Mouse (Mus musculus) CH12.LX (cell line): Measurements from ENCODE around the gene Inpp5d. TPM values are rescaled to one million over a fixed set of nuclear protein-coding genes. Genes with fewer than 3 reads are reported as not detected.

ENCODE experiments used
- DNase-seq: peaks from one replicate; pipeline ENCODE4 v3.0.0-alpha.2; 2013; ENCODE audit errors: extremely low read depth
- H3K27ac ChIP-seq: 2 replicates; pipeline ENCODE4 v1.5.1; 2012; ENCODE audit warnings: low read depth, mild to moderate bottlenecking, control low read depth, moderate library complexity; ENCODE audit not compliant: insufficient read depth
- H3K27me3 ChIP-seq: replicated peaks from 2 replicates; pipeline ENCODE3; 2012; ENCODE audit warnings: inconsistent platforms
- H3K36me3 ChIP-seq, 2 experiments: replicated peaks in 1 of 2; 2 replicates each; pipeline versions ENCODE3 to v1.6.1; 2012; ENCODE audit warnings: inconsistent platforms in 1 of 2, low read length in 1 of 2, mild to moderate bottlenecking in 1 of 2, mixed read lengths in 1 of 2, moderate library complexity in 1 of 2; ENCODE audit not compliant: control insufficient read depth in 1 of 2, insufficient read depth in 1 of 2
- H3K4me1 ChIP-seq, 2 experiments: 2 replicates each; pipeline ENCODE4 v1.6.1; 2012; ENCODE audit warnings: inconsistent platforms in 1 of 2, moderate library complexity in 1 of 2; ENCODE audit not compliant: insufficient read depth in 2 of 2, control insufficient read depth in 1 of 2
- H3K4me2 ChIP-seq: 2 replicates; pipeline ENCODE4 v1.6.1; 2012; ENCODE audit warnings: low read depth, mild to moderate bottlenecking, control low read depth; ENCODE audit not compliant: poor library complexity, insufficient read depth, severe bottlenecking
- H3K4me3 ChIP-seq, 3 experiments: fragments of 150-350 bp in 1 of 3; sonication (generic) in 1 of 3; replicated peaks in 1 of 3; 2 replicates each; pipeline versions ENCODE3 to v1.5.1; 2011 to 2012; ENCODE audit warnings: low read depth in 2 of 3, low read length in 2 of 3, mild to moderate bottlenecking in 2 of 3, moderate library complexity in 2 of 3, control low read depth in 1 of 3, improper control_type of control experiment in 1 of 3, inconsistent platforms in 1 of 3, mixed read lengths in 1 of 3; ENCODE audit not compliant: poor library complexity in 1 of 3
- H3K79me2 ChIP-seq: replicated peaks from 2 replicates; pipeline ENCODE4 v1.6.1; 2012; ENCODE audit warnings: mild to moderate bottlenecking, moderate library complexity; ENCODE audit not compliant: control insufficient read depth, poor library complexity, insufficient read depth, severe bottlenecking; ENCODE audit errors: extremely low read depth
- H3K9ac ChIP-seq: 2 replicates; pipeline ENCODE4 v1.6.1; 2012; ENCODE audit warnings: low read depth, mild to moderate bottlenecking, control low read depth, moderate library complexity; ENCODE audit not compliant: insufficient read depth
- H3K9me3 ChIP-seq: replicated peaks from 2 replicates; pipeline ENCODE3; 2012; ENCODE audit warnings: low read length, inconsistent platforms, mixed read lengths
- BHLHE40 ChIP-seq: IDR thresholded peaks from 2 replicates; pipeline ENCODE4 v1.6.1; 2011; ENCODE audit warnings: mild to moderate bottlenecking, low read depth, low read length, improper control_type of control experiment
- CHD2 ChIP-seq: IDR thresholded peaks from 2 replicates; pipeline ENCODE4 v1.6.1; 2011; ENCODE audit warnings: low read length, improper control_type of control experiment
- E2F4 ChIP-seq: IDR thresholded peaks from 2 replicates; pipeline ENCODE4 v1.6.1; 2011; ENCODE audit warnings: low read depth, low read length, improper control_type of control experiment; ENCODE audit not compliant: insufficient replicate concordance
- HCFC1 ChIP-seq: IDR thresholded peaks from 2 replicates; pipeline ENCODE4 v1.6.1; 2012; ENCODE audit warnings: low read depth, mild to moderate bottlenecking, inconsistent platforms, low read length, improper control_type of control experiment
- JUND ChIP-seq: conservative IDR thresholded peaks from 2 replicates; pipeline ENCODE4 v1.6.1; 2011; ENCODE audit warnings: low read depth, low read length, improper control_type of control experiment
- KAT2A ChIP-seq: IDR thresholded peaks from 2 replicates; pipeline ENCODE4 v1.6.1; 2012; ENCODE audit warnings: low read length, improper control_type of control experiment, inconsistent platforms; ENCODE audit not compliant: insufficient replicate concordance
- MAX ChIP-seq: IDR thresholded peaks from 2 replicates; pipeline ENCODE4 v1.6.1; 2011; ENCODE audit warnings: low read length, improper control_type of control experiment
- MXI1 ChIP-seq: IDR thresholded peaks from 2 replicates; pipeline ENCODE4 v1.6.1; 2011; ENCODE audit warnings: mild to moderate bottlenecking, low read depth, low read length, improper control_type of control experiment
- RCOR1 ChIP-seq: conservative IDR thresholded peaks from 2 replicates; pipeline ENCODE4 v1.6.1; 2012; ENCODE audit warnings: low read depth, mild to moderate bottlenecking, inconsistent platforms, low read length, improper control_type of control experiment
- UBTF ChIP-seq: IDR thresholded peaks from 2 replicates; pipeline ENCODE4 v1.6.1; 2012; ENCODE audit warnings: low read depth, mild to moderate bottlenecking, inconsistent platforms, low read length, improper control_type of control experiment, moderate library complexity
- ZC3H11A ChIP-seq: IDR thresholded peaks from 2 replicates; pipeline ENCODE4 v1.6.1; 2012; ENCODE audit warnings: low read depth, mild to moderate bottlenecking, inconsistent platforms, low read length, improper control_type of control experiment
- ZKSCAN1 ChIP-seq: IDR thresholded peaks from 2 replicates; pipeline ENCODE4 v1.6.1; 2012; ENCODE audit warnings: low read depth, inconsistent platforms, low read length, improper control_type of control experiment, borderline replicate concordance
- ZNF384 ChIP-seq: IDR thresholded peaks from 2 replicates; pipeline ENCODE4 v1.6.1; 2012; ENCODE audit warnings: low read depth, low read length, improper control_type of control experiment, inconsistent platforms
- dilution Hi-C: fragments of 300-500 bp; cut with MboI; formaldehyde crosslinking; loops from 2 replicates; pipeline ENCODE4 v1.14.3; 2020; ENCODE audit warnings: low sequenced_read_pairs; ENCODE audit not compliant: extremely low pct_unique_long_range_greater_than_20kb, extremely low pct_ligation_motif_present
- in situ Hi-C: fragments of 300-500 bp; cut with MboI; formaldehyde crosslinking; loops from 3 replicates; pipeline ENCODE4 v1.14.3; 2019; ENCODE audit warnings: low sequenced_read_pairs, low pct_ligation_motif_present, low pct_unique_long_range_greater_than_20kb, mixed read lengths
- polyA plus RNA-seq: library from polyadenylated mRNA; unstranded; fragments of >175 nt; gene quantifications from 2 replicates; pipeline ENCODE4 v1.2.1, GENCODE M21; 2012; ENCODE audit warnings: low read depth; ENCODE audit not compliant: insufficient read length
- total RNA-seq, 2 experiments: library from RNA; depleted of rRNA; stranded (reverse); fragments of 300-350 nt in 1 of 2; fragments of >200 nt in 1 of 2; gene quantifications; 2 replicates each; pipeline ENCODE4 v1.2.3; 2012 to 2014

The Inpp5d gene
- total and polyA plus RNA-seq, 3 experiments, result 97.1 to 109 (median 106) TPM

DNA sequence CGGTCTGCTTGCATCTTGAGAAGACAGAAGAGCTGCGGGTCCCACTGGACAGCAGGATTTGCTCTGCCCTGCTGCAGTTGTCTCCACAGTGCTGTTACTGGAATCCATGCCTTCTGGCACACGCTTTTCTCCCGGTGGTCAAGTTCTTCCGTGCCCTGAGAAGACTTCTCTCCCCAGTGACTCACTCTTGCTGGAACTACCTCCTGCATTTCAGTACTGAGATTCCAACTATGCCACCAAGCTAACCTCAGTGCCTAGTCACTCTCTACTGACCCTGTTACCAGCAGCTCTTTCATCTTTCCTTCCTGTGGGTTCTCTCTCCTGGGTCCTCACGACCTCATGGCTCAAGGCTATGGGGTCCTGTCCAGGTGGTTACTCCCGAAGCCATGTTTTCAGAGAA is 22.9 kb downstream of the Inpp5d start:
- dilution Hi-C loops, result no loop called here

DNA sequence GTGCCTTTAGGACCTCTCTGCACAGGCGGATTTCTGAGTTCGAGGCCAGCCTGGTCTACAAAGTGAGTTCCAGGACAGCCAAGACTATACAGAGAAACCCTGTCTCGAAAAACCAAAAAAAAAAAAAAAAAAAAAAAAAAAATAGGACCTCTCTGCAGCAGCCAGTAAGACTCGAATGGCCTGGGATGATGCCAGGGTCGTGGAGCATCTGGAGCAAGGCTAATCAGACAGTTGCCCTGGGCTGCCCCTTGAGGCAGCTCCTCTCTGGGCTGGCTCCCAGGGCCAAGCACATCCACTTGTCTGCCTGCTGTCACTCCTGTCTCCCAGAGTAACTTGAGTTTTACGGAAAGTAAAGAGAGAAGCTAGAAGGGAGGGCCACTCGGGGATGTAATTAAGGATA is 24.9 kb downstream of the Inpp5d start:
- H3K36me3 ChIP-seq, result peaks cover 38 to 82% of the 10 kb centered on the region in 2 experiments
- dilution Hi-C loops, result no loop called here
- no peaks in the 10 kb centered on the region for H3K27me3 ChIP-seq
- H3K4me3 ChIP-seq, result no peak overlapping the region
- no peak for DNase-seq
- H3K4me1 ChIP-seq, result peaks cover 30 to 92% of the 10 kb centered on the region in 2 experiments
- H3K4me2 ChIP-seq, result no peak overlapping the region
- H3K79me2 ChIP-seq, result peaks cover 56% of the 10 kb centered on the region
- H3K27ac ChIP-seq, result no peak overlapping the region
- no peak for TF ChIP-seq ZC3H11A
- TF ChIP-seq ZNF384, result peak; percentile 40; the same call in 1 of the 2 replicates
- no peaks in the 10 kb centered on the region for H3K9me3 ChIP-seq
- in situ Hi-C loops, result no loop called here
- no peak overlapping the region for H3K9ac ChIP-seq

More for the DNA sequence above, 22.9 kb downstream of the Inpp5d start:
- Histone ChIP-seq H3K9me3 (no peaks in the 10 kb centered on the region), H3K79me2 (peaks cover 55% of the 10 kb centered on the region), H3K4me1 (peaks cover 29 to 90% of the 10 kb centered on the region in 2 experiments), H3K27me3 (no peaks in the 10 kb centered on the region), H3K9ac (no peak overlapping the region), H3K36me3 (peaks cover 44 to 82% of the 10 kb centered on the region in 2 experiments), H3K4me2 (no peak overlapping the region), H3K4me3 (no peak overlapping the region), H3K27ac (no peak overlapping the region)
- DNase-seq, result no peak
- in situ Hi-C loops, result no loop called here
- TF ChIP-seq KAT2A (no peak), CHD2 (no peak), JUND (no peak), HCFC1 (no peak), MXI1 (no peak), UBTF (no peak), RCOR1 (no peak), ZKSCAN1 (no peak)

DNA sequence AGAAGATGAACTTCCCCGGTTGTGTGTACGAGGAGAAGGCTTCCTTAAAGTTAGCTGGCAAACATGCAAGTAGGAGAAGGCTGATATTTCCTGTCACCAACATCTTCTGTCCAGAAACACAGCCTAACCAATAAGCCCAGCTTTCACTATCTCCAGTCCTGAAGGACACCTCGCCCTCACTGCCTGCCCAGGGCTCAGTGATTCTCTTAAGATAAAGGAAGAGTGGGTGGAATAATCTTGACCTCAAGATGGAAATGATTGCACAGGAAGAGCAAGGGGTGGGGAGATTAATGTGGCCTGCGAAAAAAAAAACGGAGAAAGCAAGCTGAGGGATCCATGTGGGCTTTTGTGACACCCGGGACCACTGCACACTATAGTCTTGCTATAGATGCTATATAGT is 25.6 kb downstream of the Inpp5d start:
- H3K4me1 ChIP-seq, result peaks cover 30 to 91% of the 10 kb centered on the region in 2 experiments
- peak overlapping the region; percentile 16; the same call in 1 of the 2 replicates for H3K27ac ChIP-seq
- no peak for DNase-seq
- dilution Hi-C loops (no loop called here), in situ Hi-C loops (no loop called here)
- no peak overlapping the region for H3K4me2 ChIP-seq
- H3K9ac ChIP-seq, result no peak overlapping the region
- no peak for TF ChIP-seq BHLHE40
- no peak for TF ChIP-seq ZC3H11A
- no peak for TF ChIP-seq MXI1
- TF ChIP-seq CHD2, result no peak
- TF ChIP-seq MAX, result 0 out of 2 replicates have a peak, but pooled peaks have one; percentile 25
- no peak for TF ChIP-seq E2F4
- no peak for TF ChIP-seq UBTF
- TF ChIP-seq, all 38 proteins: peak for 1
- no peak overlapping the region for H3K4me3 ChIP-seq
- H3K27me3 ChIP-seq, result no peaks in the 10 kb centered on the region
- no peaks in the 10 kb centered on the region for H3K9me3 ChIP-seq
- H3K36me3 ChIP-seq, result peaks cover 38 to 75% of the 10 kb centered on the region in 2 experiments
- H3K79me2 ChIP-seq, result peaks cover 54% of the 10 kb centered on the region
